Mouse (Mus musculus) neural tube, embryonic 12.5 days (tissue): ENCODE measurements at regions not wholly inside any gene's neighbourhood (a gene's known extent, or its start where the extent isn't known, plus 50 kb on each side); places are given as distances from the start of the nearest gene placed in this dataset.

Experiments used
- ATAC-seq: fragments of 200-750 bp; cut with Nextera tagmentation; 2 replicates; pipeline ENCODE4 v1.8.0; 2017; ENCODE audit warnings: low read depth, mild to moderate bottlenecking, moderate TSS enrichment, moderate library complexity; ENCODE audit not compliant: low FRiP score
- H3K27ac ChIP-seq: fragments of 300-500 bp; sonication (generic); 2 replicates; pipeline ENCODE4 v1.5.1; 2016
- H3K27me3 ChIP-seq: fragments of 300-500 bp; sonication (generic); replicated peaks from 2 replicates; pipeline ENCODE4 v1.6.1; 2016; ENCODE audit warnings: mild to moderate bottlenecking
- H3K36me3 ChIP-seq: fragments of 300-500 bp; sonication (generic); 2 replicates; pipeline ENCODE4 v1.6.1; 2016; ENCODE audit warnings: mild to moderate bottlenecking
- H3K4me1 ChIP-seq: fragments of 300-500 bp; sonication (generic); 2 replicates; pipeline ENCODE4 v1.6.1; 2016
- H3K4me2 ChIP-seq: fragments of 300-500 bp; sonication (generic); replicated peaks from 2 replicates; pipeline ENCODE4 v1.6.1; 2016; ENCODE audit warnings: mild to moderate bottlenecking
- H3K4me3 ChIP-seq: fragments of 300-500 bp; sonication (generic); 2 replicates; pipeline ENCODE4 v1.5.1; 2016
- H3K9ac ChIP-seq: fragments of 300-500 bp; sonication (generic); 2 replicates; pipeline ENCODE4 v1.6.1; 2016; ENCODE audit warnings: mild to moderate bottlenecking
- H3K9me3 ChIP-seq: fragments of 300-500 bp; sonication (generic); 2 replicates; pipeline ENCODE4 v1.6.1; 2016; ENCODE audit warnings: mild to moderate bottlenecking
- WGBS: fragments of 180-500 bp; shearing (Covaris S2); methylation state at CpG from one replicate; pipeline ENCODE4 v1.1.7; 2016; 5-methylcytosine and 5-hydroxymethylcytosine counted together

DNA sequence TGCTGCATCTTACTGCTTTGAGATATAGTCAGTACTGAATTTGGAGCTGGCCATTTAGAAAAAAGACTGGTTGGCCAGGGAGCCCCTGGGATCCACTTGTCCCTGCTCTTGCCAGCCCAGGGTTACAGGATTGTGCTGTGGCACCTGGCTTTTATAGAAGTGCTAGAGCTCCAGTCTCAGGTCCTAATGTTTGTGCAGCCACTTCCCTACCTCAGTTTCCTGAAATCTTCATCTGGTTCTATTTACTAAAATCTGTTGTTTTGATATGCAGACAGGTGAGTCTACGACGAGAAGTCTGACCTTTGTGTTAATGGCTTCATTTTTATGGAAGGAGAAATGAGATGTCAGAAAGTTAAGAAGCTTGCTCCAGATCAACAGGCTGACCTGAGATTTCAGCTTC is 73.0 kb upstream of the Gm47985 start:
- H3K9me3 ChIP-seq, result no peaks in the 10 kb centered on the region
- H3K27me3 ChIP-seq, result no peaks in the 10 kb centered on the region
- no peak overlapping the region for H3K9ac ChIP-seq
- no peak overlapping the region for H3K4me2 ChIP-seq
- peaks cover 17% of the 10 kb centered on the region; the same call in 1 of the 2 replicates for H3K4me1 ChIP-seq
- no peaks in the 10 kb centered on the region for H3K36me3 ChIP-seq
- ATAC-seq, result no peak
- H3K27ac ChIP-seq, result no peak overlapping the region
- 92% methylated on average over 2 of the region's 2 CpGs for WGBS
- H3K4me3 ChIP-seq, result no peak overlapping the region

DNA sequence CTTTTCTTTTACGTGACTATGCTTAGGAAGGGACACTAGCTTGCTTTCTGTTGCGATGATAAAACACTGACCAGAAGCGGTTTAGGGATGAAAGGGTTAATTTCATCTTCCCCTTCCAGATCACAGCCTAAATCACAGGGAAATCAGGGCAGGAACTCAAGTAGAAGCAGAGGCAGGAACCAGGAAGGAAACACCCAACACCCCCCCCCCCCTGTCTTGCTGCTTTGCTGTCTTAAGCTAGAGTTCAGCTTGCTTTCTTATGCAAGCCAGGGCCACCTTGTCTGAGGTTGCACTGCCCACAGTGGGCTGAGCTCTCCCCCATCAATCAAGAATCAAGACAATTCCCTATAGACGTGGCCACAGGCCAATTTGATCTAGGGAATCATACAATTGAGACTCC is 71.9 kb upstream of the Gm47985 start:
- Histone ChIP-seq H3K27me3 (no peaks in the 10 kb centered on the region), H3K4me3 (no peak overlapping the region), H3K4me2 (no peak overlapping the region), H3K4me1 (peaks cover 17% of the 10 kb centered on the region; the same call in 1 of the 2 replicates), H3K9me3 (no peaks in the 10 kb centered on the region), H3K36me3 (no peaks in the 10 kb centered on the region), H3K27ac (no peak overlapping the region), H3K9ac (no peak overlapping the region)
- ATAC-seq, result no peak
- 62% methylated on average over 4 of the region's 4 CpGs for WGBS

DNA sequence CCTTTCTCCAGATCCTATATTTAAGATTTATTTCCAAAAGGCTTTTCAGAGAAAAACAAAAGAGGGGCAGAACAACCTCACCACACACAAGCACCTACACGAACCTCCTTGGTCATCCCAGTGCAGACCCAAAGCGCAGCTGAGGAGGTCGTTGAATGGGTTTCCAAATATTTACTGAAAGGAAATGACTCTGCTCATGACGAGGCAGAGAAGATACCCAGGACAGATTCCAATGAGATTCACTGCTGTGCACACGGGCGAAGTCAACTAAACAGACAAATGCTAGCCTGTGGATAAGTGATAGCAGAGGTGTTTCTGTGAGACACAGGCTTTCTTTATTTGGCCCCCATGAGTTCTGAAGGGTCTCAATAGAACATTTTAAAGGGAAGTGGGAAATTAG is 70.7 kb upstream of the Gm47985 start:
- H3K27ac ChIP-seq, result no peak overlapping the region
- H3K4me3 ChIP-seq, result no peak overlapping the region
- H3K4me1 ChIP-seq, result peaks cover 17% of the 10 kb centered on the region; the same call in 1 of the 2 replicates
- 55% methylated on average over 6 of the region's 6 CpGs for WGBS
- no peak overlapping the region for H3K4me2 ChIP-seq
- ATAC-seq, result no peak
- no peaks in the 10 kb centered on the region for H3K9me3 ChIP-seq
- no peaks in the 10 kb centered on the region for H3K36me3 ChIP-seq
- H3K27me3 ChIP-seq, result no peaks in the 10 kb centered on the region
- H3K9ac ChIP-seq, result no peak overlapping the region

DNA sequence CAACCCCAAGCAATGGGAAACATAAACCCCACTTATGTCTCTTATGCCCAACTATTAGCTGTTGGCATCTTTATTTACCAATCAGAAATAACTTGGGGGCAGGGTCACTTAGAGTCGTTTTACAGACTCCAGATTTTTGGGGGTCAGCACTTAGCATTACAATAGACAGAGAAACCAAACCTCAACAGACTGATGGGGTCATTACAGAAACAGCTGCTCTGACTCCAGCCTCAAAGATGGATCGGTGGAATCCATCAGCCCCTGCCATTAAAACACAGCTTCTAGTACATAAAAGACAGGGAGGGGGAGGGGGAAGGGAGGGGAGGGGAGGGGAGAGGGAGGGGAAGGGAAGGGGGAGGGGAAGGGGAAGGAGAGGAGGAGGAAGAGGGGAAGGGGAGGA is 69.9 kb upstream of the Gm47985 start:
- ATAC-seq, result peak; percentile 69
- WGBS, result 8% methylated on average over 2 of the region's 2 CpGs
- no peak overlapping the region for H3K27ac ChIP-seq

DNA sequence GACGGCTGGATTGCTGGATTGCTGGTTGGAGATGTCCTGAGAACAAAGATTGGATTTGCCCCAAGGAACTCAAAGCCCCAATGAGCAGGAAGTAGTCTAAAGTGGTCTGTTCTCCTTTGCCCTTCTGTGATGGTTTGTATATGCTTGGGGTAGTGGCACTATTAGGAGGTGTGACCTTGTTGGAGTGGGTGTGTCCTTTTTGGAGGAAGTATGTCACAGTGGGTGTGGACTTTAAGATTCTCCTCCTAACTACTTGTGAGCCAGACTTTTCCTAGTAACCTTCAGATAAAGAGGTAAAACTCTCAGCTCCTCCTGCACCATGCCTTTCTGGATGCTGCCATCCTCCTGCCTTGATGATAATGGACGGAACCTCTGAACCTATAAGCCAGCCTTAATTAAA is 69.1 kb upstream of the Gm47985 start:
- no peaks in the 10 kb centered on the region for H3K36me3 ChIP-seq
- peaks cover 17% of the 10 kb centered on the region; the same call in 1 of the 2 replicates for H3K4me1 ChIP-seq
- H3K27me3 ChIP-seq, result no peaks in the 10 kb centered on the region
- H3K4me2 ChIP-seq, result no peak overlapping the region
- H3K9me3 ChIP-seq, result no peaks in the 10 kb centered on the region
- ATAC-seq, result no peak
- H3K4me3 ChIP-seq, result no peak overlapping the region
- H3K27ac ChIP-seq, result no peak overlapping the region
- H3K9ac ChIP-seq, result no peak overlapping the region
- WGBS, result 64% methylated on average over 2 of the region's 2 CpGs

More for the DNA sequence above, 69.9 kb upstream of the Gm47985 start:
- Histone ChIP-seq H3K36me3 (no peaks in the 10 kb centered on the region), H3K4me2 (no peak overlapping the region), H3K9me3 (no peaks in the 10 kb centered on the region), H3K27me3 (no peaks in the 10 kb centered on the region), H3K4me3 (no peak overlapping the region), H3K4me1 (peaks cover 17% of the 10 kb centered on the region; the same call in 1 of the 2 replicates), H3K9ac (no peak overlapping the region)

DNA sequence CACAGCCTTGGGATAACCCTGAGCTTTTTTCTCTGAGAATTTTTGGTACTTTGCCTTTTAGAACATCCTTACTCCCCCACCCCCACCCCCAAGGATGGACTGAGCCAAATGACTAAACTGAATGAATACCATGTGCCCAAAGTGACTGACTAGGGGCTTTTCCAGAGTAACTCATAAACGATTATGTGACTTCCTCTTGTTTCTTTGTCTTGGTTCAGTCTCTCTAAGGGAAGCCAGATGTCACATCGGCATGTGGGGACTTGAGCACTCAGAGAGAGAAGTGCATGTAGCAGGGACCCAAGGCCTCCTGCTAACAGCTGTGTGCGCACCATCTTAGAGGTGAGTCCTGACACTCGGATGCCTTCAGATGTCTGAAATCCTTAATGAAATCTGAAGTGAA is 63.8 kb upstream of the Gm47985 start:
- Histone ChIP-seq H3K9ac (no peak overlapping the region), H3K27ac (no peak overlapping the region), H3K4me3 (no peak overlapping the region), H3K9me3 (no peaks in the 10 kb centered on the region), H3K4me2 (no peak overlapping the region), H3K27me3 (no peaks in the 10 kb centered on the region), H3K4me1 (no peaks in the 10 kb centered on the region), H3K36me3 (no peaks in the 10 kb centered on the region)
- 54% methylated on average over 4 of the region's 4 CpGs for WGBS
- ATAC-seq, result no peak

DNA sequence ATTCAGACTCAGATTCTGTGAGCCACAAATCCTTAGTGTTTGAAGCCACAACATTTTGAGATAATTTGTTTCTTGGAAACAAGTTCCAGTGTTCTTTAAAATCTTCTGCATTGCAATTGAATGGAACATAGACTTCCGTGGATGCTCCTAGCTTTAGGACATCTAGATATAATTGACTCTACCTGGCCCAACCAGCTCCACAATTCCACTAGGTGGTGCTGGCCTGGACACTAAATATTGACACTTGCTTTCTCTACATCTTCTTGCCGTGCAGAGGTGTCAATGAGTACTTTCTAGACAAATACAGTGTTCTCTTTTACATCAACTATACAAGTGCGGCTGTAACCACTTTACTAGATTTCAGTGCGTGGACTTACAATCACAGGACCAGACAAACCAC is 63.4 kb upstream of the Gm47985 start:
- Histone ChIP-seq H3K9me3 (no peaks in the 10 kb centered on the region), H3K9ac (no peak overlapping the region), H3K4me2 (no peak overlapping the region), H3K4me3 (no peak overlapping the region), H3K4me1 (no peaks in the 10 kb centered on the region), H3K27me3 (no peaks in the 10 kb centered on the region), H3K36me3 (no peaks in the 10 kb centered on the region), H3K27ac (no peak overlapping the region)
- no peak for ATAC-seq
- WGBS, result 87% methylated on average over 4 of the region's 4 CpGs

DNA sequence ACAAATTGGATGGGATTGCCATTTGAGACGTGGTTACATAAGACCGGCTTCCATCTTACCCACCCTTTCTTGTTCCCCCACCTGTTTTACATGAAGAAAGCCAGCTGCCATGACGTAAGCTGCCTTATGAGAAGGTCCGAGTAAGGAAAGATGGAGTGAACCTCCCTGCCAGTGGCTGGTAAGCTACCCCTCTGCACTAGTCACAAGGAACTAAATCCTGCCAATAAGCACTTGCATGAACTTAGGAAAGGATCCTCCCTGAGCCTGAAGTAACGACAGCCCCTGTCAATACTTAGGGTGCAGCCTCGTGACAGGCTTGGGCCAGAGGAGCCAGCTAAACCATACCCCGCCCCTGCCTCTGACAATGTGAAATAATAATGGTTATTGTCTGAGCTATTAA is 62.8 kb upstream of the Gm47985 start:
- H3K4me3 ChIP-seq, result no peak overlapping the region
- no peak for ATAC-seq
- no peak overlapping the region for H3K9ac ChIP-seq
- no peaks in the 10 kb centered on the region for H3K4me1 ChIP-seq
- H3K4me2 ChIP-seq, result no peak overlapping the region
- no peaks in the 10 kb centered on the region for H3K27me3 ChIP-seq
- H3K27ac ChIP-seq, result no peak overlapping the region
- H3K36me3 ChIP-seq, result no peaks in the 10 kb centered on the region
- WGBS, result 86% methylated on average over 7 of the region's 7 CpGs
- H3K9me3 ChIP-seq, result no peaks in the 10 kb centered on the region

DNA sequence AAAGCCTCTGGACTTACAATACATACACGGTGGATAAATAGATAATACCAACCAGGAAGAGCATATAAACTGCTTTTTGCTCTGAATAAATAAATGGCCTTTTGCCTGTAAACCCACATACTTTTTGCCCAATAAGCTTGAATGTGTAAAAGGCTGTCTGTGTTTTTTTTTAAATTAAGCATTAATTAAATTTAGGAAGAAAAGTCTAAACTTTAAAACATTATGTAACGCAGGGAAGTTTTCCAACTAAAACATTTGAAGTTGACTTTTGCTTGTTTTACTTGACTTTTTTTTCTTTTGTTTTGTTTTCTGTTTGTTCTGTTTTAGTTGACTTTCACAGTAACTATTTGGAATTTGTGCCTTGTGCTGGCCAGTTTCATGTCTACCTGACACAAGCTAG is 60.7 kb upstream of the Gm47985 start:
- Histone ChIP-seq H3K9me3 (no peaks in the 10 kb centered on the region), H3K4me3 (no peak overlapping the region)

DNA sequence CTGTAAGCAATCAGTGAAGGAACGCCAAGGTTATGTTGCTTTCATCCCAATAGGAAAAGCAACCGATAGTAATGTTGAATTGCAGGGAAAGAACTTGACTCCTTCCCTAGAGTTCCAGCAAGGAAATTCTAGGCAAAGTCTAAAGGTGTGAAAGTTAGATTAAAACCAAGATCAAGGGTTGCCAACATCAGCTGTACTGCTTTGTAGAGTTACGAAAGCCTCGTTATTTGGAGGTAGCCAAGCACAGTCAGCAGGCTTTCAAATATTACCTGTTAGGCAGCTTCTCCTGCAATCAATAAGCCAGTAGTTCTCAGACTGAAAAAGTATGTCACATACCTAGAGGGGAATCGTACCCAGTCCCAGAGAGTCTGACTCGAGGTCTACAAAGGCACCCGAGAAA is 58.4 kb upstream of the Gm47985 start:
- Histone ChIP-seq H3K4me1 (no peaks in the 10 kb centered on the region), H3K27me3 (no peaks in the 10 kb centered on the region), H3K36me3 (no peaks in the 10 kb centered on the region), H3K27ac (no peak overlapping the region), H3K4me2 (no peak overlapping the region), H3K4me3 (no peak overlapping the region), H3K9me3 (no peaks in the 10 kb centered on the region), H3K9ac (no peak overlapping the region)
- no peak for ATAC-seq
- 91% methylated on average over 7 of the region's 7 CpGs for WGBS

More for the DNA sequence above, 60.7 kb upstream of the Gm47985 start:
- Histone ChIP-seq H3K27ac (no peak overlapping the region), H3K27me3 (no peaks in the 10 kb centered on the region), H3K4me2 (no peak overlapping the region), H3K9ac (no peak overlapping the region), H3K36me3 (no peaks in the 10 kb centered on the region), H3K4me1 (no peaks in the 10 kb centered on the region)
- 98% methylated on average over 2 of the region's 2 CpGs for WGBS
- ATAC-seq, result no peak

DNA sequence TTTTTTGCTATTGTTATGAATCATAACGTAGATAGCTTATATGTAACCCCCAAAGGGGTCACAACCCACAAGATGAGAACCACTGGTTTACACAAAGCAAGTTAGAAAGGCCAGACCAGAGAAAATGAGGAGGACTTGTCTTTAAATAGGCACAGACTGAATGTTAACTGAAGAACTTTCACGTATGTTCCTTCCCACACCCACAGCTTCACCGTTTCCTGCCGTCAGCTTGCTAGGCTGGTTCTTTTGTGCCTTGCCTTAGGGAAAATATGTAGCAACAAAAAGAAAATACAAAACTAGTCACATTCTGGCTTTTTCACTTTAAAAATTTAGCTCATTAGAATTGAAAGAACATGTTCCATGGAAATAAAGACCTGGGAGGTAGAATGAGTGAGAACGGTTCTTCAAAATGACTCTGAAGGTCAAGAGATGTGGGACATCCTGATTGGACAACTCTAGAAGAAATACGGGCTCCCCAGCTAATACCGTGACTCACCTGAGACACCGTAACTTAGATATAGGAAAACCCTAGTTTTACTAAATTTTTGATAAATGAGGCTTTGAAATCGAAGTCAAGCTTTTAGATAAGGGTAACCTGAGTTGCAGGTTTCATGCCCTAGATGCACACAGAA is 57.2 kb upstream of the Gm47985 start:
- WGBS, result 91% methylated on average over 9 of the region's 9 CpGs
- Histone ChIP-seq H3K4me1 (no peaks in the 10 kb centered on the region), H3K27me3 (no peaks in the 10 kb centered on the region), H3K9ac (no peak overlapping the region), H3K4me3 (no peak overlapping the region), H3K4me2 (no peak overlapping the region), H3K9me3 (no peaks in the 10 kb centered on the region), H3K36me3 (no peaks in the 10 kb centered on the region), H3K27ac (no peak overlapping the region)
- no peak for ATAC-seq

DNA sequence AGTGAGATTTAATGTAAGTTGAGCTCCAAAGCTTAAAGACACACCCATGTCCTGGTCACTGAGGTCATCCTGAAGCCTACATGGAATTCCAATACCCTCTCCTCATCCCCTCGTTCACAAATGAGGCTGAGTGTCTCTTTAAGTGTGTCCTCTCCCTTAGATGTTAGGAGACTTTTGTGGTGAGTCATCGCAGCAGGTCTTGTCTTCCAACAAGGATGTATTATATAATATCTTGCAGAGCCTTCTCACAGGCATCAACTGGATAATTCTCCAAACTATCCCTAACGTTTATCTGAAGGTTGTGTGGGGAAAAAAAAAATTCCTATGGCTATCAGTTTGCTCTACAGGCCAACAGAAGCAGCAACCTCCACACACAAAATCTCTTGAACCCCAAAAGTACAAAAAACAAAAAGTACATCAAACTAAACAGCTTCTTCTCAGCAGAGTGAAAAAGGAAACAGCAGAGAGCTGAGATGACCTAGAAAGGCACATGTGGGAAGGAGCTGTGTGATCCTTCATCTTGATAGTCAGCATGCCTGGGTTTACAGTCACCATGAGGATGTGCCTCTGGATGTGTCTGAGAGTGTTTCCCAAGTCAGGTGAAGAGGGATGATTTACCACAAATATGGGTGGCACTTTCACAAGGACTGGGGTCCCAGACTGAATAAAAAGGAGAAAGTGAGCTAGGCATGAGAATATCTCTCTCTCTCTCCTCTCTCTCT is 56.4 kb upstream of the Gm47985 start:
- no peaks in the 10 kb centered on the region for H3K4me1 ChIP-seq
- no peak overlapping the region for H3K4me3 ChIP-seq
- H3K27me3 ChIP-seq, result no peaks in the 10 kb centered on the region
- H3K36me3 ChIP-seq, result no peaks in the 10 kb centered on the region
- H3K4me2 ChIP-seq, result no peak overlapping the region
- 87% methylated on average over 3 of the region's 3 CpGs for WGBS
- H3K9ac ChIP-seq, result no peak overlapping the region
- no peak overlapping the region for H3K27ac ChIP-seq
- H3K9me3 ChIP-seq, result no peaks in the 10 kb centered on the region
- ATAC-seq, result no peak

DNA sequence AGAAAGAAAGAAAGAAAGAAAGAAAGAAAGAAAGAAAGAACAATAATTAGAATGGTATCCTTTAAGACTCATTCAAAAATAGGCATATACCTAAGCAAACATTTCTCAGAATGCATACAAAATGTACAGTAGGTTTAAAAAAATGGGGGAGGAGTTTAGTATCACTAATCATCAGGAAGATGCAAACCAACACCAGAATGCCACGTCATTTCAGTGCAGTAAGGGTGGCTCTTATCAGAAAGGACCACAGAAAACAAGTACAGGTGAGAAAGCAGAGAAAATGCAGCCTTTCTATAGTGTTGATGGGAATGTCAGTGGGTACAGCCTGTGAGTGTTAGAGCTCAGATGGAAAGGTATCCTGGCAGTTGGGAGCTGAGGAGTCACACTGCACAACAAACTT is 55.6 kb upstream of the Gm47985 start:
- no peak overlapping the region for H3K9ac ChIP-seq
- H3K4me1 ChIP-seq, result no peaks in the 10 kb centered on the region
- H3K9me3 ChIP-seq, result no peaks in the 10 kb centered on the region
- ATAC-seq, result no peak
- H3K27me3 ChIP-seq, result no peaks in the 10 kb centered on the region
- no peak overlapping the region for H3K4me3 ChIP-seq
- WGBS, result 70% methylated on average over 1 of the region's 1 CpGs
- no peaks in the 10 kb centered on the region for H3K36me3 ChIP-seq
- H3K27ac ChIP-seq, result no peak overlapping the region
- H3K4me2 ChIP-seq, result no peak overlapping the region
